Mouse (Mus musculus): ENCODE measurements at regions not wholly inside any gene's neighbourhood (a gene's known extent, or its start where the extent isn't known, plus 50 kb on each side); places are given as distances from the start of the nearest gene placed in this dataset.

GRCm38 (mm10) chr11:50547776-50548175 lies 54.1 kb upstream of the Adamts2 start:
- TF ChIP-seq POLR2A (IDR thresholded peaks at IDR 0.05; ENCODE audit: control insufficient read depth, low read depth, low read length) (no peak), CTCF (IDR thresholded peaks at IDR 0.05; ENCODE audit: control insufficient read depth, insufficient read depth, insufficient replicate concordance, low read depth, low read length) (no peak)
